Mouse (Mus musculus): ENCODE results near the gene Cib4. TPM values are rescaled to one million over a fixed set of nuclear protein-coding genes. Genes with fewer than 3 reads are reported as not detected.
A peak's percentile ranks its signal among the peaks of the same experiment; 100 is the strongest.

The Cib4 gene
- total RNA-seq, 2 experiments from 2014 or later: not detected

- ATAC-seq (replicated peaks; ENCODE audit: poor library complexity, severe bottlenecking): no peak
Measured at GRCm38 (mm10) chr5:30520214-30520732, 25.4 kb downstream of the Cib4 start.

GRCm38 (mm10) chr5:30519494-30519893 lies 26.1 kb downstream of the Cib4 start:
- ATAC-seq (replicated peaks; ENCODE audit: poor library complexity, severe bottlenecking): no peak

- no peak for ATAC-seq (replicated peaks; ENCODE audit: poor library complexity, severe bottlenecking)
Measured at GRCm38 (mm10) chr5:30518547-30518946, 27.1 kb downstream of the Cib4 start.

- no peak for ATAC-seq (replicated peaks; ENCODE audit: poor library complexity, severe bottlenecking)
Measured at GRCm38 (mm10) chr5:30518108-30518507, 27.5 kb downstream of the Cib4 start.

- peak; percentile 98 for ATAC-seq (replicated peaks; ENCODE audit: poor library complexity, severe bottlenecking)
Measured at GRCm38 (mm10) chr5:30516376-30516775, 29.3 kb downstream of the Cib4 start.

GRCm38 (mm10) chr5:30513111-30513510 lies 32.5 kb downstream of the Cib4 start:
- no peak for ATAC-seq (replicated peaks; ENCODE audit: poor library complexity, severe bottlenecking)

GRCm38 (mm10) chr5:30497299-30497698 lies 48.3 kb downstream of the Cib4 start:
- ATAC-seq (replicated peaks; ENCODE audit: poor library complexity, severe bottlenecking): no peak

GRCm38 (mm10) chr5:30496821-30497220 lies 48.8 kb downstream of the Cib4 start:
- ATAC-seq (replicated peaks; ENCODE audit: poor library complexity, severe bottlenecking): no peak

- ATAC-seq (replicated peaks; ENCODE audit: poor library complexity, severe bottlenecking): no peak
Measured at GRCm38 (mm10) chr5:30495288-30495687, 50.3 kb downstream of the Cib4 start.

- no peak for ATAC-seq (replicated peaks; ENCODE audit: poor library complexity, severe bottlenecking)
Measured at GRCm38 (mm10) chr5:30494606-30495005, 51.0 kb downstream of the Cib4 start.

GRCm38 (mm10) chr5:30493723-30494122 lies 51.9 kb downstream of the Cib4 start:
- ATAC-seq (replicated peaks; ENCODE audit: poor library complexity, severe bottlenecking): no peak

GRCm38 (mm10) chr5:30490845-30491244 lies 54.8 kb downstream of the Cib4 start:
- no peak for ATAC-seq (replicated peaks; ENCODE audit: poor library complexity, severe bottlenecking)

- ATAC-seq (replicated peaks; ENCODE audit: poor library complexity, severe bottlenecking): no peak
Measured at GRCm38 (mm10) chr5:30490215-30490614, 55.4 kb downstream of the Cib4 start.

- no peak for ATAC-seq (replicated peaks; ENCODE audit: poor library complexity, severe bottlenecking)
Measured at GRCm38 (mm10) chr5:30485136-30485535, 60.5 kb downstream of the Cib4 start.

GRCm38 (mm10) chr5:30484591-30484990 lies 61.0 kb downstream of the Cib4 start:
- ATAC-seq (replicated peaks; ENCODE audit: poor library complexity, severe bottlenecking): no peak

- no peak for ATAC-seq (replicated peaks; ENCODE audit: poor library complexity, severe bottlenecking)
Measured at GRCm38 (mm10) chr5:30483533-30483932, 62.1 kb downstream of the Cib4 start.

- ATAC-seq (replicated peaks; ENCODE audit: poor library complexity, severe bottlenecking): peak; percentile 80
Measured at GRCm38 (mm10) chr5:30482319-30482718, 63.3 kb downstream of the Cib4 start.

- ATAC-seq (replicated peaks; ENCODE audit: poor library complexity, severe bottlenecking): peak; percentile 48; the same call in 1 of the 2 replicates
Measured at GRCm38 (mm10) chr5:30476534-30476933, 69.1 kb downstream of the Cib4 start.

- ATAC-seq (replicated peaks; ENCODE audit: poor library complexity, severe bottlenecking): no peak
Measured at GRCm38 (mm10) chr5:30472148-30472547, 73.5 kb downstream of the Cib4 start.

- no peak for ATAC-seq (replicated peaks; ENCODE audit: poor library complexity, severe bottlenecking)
Measured at GRCm38 (mm10) chr5:30470454-30470853, 75.2 kb downstream of the Cib4 start.

GRCm38 (mm10) chr5:30466315-30466714 lies 79.3 kb downstream of the Cib4 start:
- ATAC-seq (replicated peaks; ENCODE audit: poor library complexity, severe bottlenecking): no peak

- no peak for ATAC-seq (replicated peaks; ENCODE audit: poor library complexity, severe bottlenecking)
Measured at GRCm38 (mm10) chr5:30465861-30466260, 79.8 kb downstream of the Cib4 start, which contains the start of gene 1700001C02Rik. 1700001C02Rik (plus strand) TSS chr5:30466047.

- ATAC-seq (replicated peaks; ENCODE audit: poor library complexity, severe bottlenecking): no peak
Measured at GRCm38 (mm10) chr5:30461821-30462220, 83.8 kb downstream of the Cib4 start, which contains the start of gene Otof. Otof (minus strand) TSS chr5:30461932.

All from granulocyte monocyte progenitor cell, adult 5-6 weeks (primary cell).